Mouse (Mus musculus): Measurements from ENCODE around the gene Lrrn4.

DNA sequence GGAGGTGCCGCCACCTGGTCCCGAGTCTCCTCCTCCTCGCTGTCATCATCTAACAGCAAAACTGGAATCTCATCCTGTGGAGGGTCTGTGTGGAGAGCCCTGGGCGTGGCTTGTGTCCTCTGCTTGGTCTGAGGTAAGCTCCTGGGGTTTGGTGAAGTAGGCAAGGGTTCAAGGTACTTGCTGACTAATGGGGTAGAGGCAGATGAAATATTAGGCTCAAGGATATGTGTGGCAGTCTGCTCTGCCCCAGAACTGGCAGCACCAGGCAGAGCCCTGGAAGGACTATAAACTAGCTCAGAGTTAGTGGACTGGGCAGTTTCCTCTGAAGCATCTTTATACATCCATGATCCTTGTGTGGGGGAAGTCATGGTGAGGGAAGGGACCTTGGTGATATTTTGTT is 10.4 kb downstream of the Lrrn4 start:
- no peak for TF ChIP-seq POLR2A (IDR thresholded peaks at IDR 0.05; ENCODE audit: low read depth, low read length)
- TF ChIP-seq CTCF (conservative IDR thresholded peaks at IDR 0.05; ENCODE audit: insufficient read depth, insufficient read length, low read depth, low read length), result no peak
